Mouse (Mus musculus): ENCODE measurements at regions not wholly inside any gene's neighbourhood (a gene's known extent, or its start where the extent isn't known, plus 50 kb on each side); places are given as distances from the start of the nearest gene placed in this dataset.

- TF ChIP-seq CTCF (IDR thresholded peaks at IDR 0.05) (no peak), EP300 (IDR thresholded peaks at IDR 0.05) (no peak)
Observed at GRCm38 (mm10) chr3:38052941-38053340, 328.7 kb upstream of the Gm5148 start.
